In the genomic region with DNA sequence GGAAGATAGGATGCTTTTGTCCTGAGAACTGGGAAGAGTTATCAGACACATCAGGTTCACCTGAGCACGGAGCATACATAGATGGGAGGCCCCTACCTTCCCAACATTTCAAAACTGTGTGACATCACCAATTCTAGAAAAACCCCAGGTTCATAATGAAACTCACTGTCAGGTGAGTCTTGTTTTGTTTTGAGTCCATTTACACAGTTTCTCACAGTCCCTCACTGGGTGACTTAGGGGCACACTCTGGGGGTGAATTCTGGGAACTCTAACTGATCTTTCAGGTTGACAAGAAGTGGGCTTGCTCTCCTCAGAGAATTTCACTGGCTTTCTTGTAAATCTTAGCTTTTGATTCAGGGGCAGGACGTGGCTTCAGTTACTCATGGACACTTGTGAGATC, we compare ENCODE assay signal across 13 mouse cellular contexts.
"Had no signal": no experiment of that assay in that cellular context is flagged by ENCODE, and none has a peak within 500 bp of the region (broad histone marks: within the 10 kb centered on the region; RNA-seq: fewer than 3 reads in every experiment).

No protein-coding gene starts in this region.

- ATAC-seq: liver, postnatal 0 days; lung, postnatal 0 days; midbrain, embryonic 13.5 days; midbrain, embryonic 15.5 days had no signal

- DNase-seq: liver, postnatal 0 days; lung, adult 2 months; lung, postnatal 14 days; lung, postnatal 36 days; retina, postnatal 1 day; right cerebral cortex, adult 18-20 months; right cerebral cortex, postnatal 14 days; thymus, adult 2 months; thymus, postnatal 14 days; thymus, postnatal 36 days had no signal
